Mouse (Mus musculus) megakaryocyte, embryonic 14.5 days (primary cell): ENCODE results near the gene Ces3a. TPM values are rescaled to one million over a fixed set of nuclear protein-coding genes. Genes with fewer than 3 reads are reported as not detected.

ENCODE experiments used
- H3K27me3 ChIP-seq: replicated peaks from 2 replicates; pipeline ENCODE3; 2012; ENCODE audit warnings: inconsistent platforms
- H3K36me3 ChIP-seq: replicated peaks from 2 replicates; pipeline ENCODE3; 2012; ENCODE audit warnings: low read length, inconsistent platforms, mixed read lengths
- H3K4me1 ChIP-seq: 2 replicates; pipeline ENCODE4 v1.6.1; 2012; ENCODE audit warnings: inconsistent platforms
- H3K4me3 ChIP-seq: replicated peaks from 2 replicates; pipeline ENCODE3; 2012; ENCODE audit warnings: moderate library complexity, mild to moderate bottlenecking, inconsistent platforms
- H3K9me3 ChIP-seq: 2 replicates; pipeline ENCODE4 v1.6.1; 2012; ENCODE audit warnings: inconsistent platforms
- FLI1 ChIP-seq: IDR thresholded peaks from 2 replicates; pipeline ENCODE4 v1.6.1; 2012; ENCODE audit warnings: low read length, inconsistent platforms, mixed read lengths
- GATA1 ChIP-seq: IDR thresholded peaks from 3 replicates; pipeline ENCODE4 v1.6.1; 2012; ENCODE audit warnings: mixed read lengths, low read length, inconsistent platforms, borderline replicate concordance
- polyA plus RNA-seq: library from polyadenylated mRNA; stranded (reverse); fragments of >175 nt; gene quantifications from 2 replicates; pipeline ENCODE4 v1.2.3, GENCODE M21; 2012; ENCODE audit warnings: low replicate concordance; ENCODE audit not compliant: insufficient read depth

Gene Ces3a
- not detected in 2 replicates for polyA plus RNA-seq

GRCm38 (mm10) chr8:105048371-105048854, at the start of gene Ces3a:
Ces3a (plus strand) TSS chr8:105048601.
- H3K4me3 ChIP-seq: no peak within 1 kb of the TSS
- no peak for TF ChIP-seq GATA1
- no peak for TF ChIP-seq FLI1
- peaks cover 4% of the 10 kb centered on the region for H3K27me3 ChIP-seq

GRCm38 (mm10) chr8:104999183-104999582, 49.2 kb upstream of the Ces3a start:
- Histone ChIP-seq H3K27me3 (no peaks in the 10 kb centered on the region), H3K4me3 (no peak overlapping the region), H3K9me3 (0 out of 2 replicates have a peak, but pooled peaks cover 7% of the 10 kb centered on the region), H3K36me3 (no peaks in the 10 kb centered on the region), H3K4me1 (no peaks in the 10 kb centered on the region)
- TF ChIP-seq GATA1: no peak

More at GRCm38 (mm10) chr8:105048371-105048854, at the start of gene Ces3a:
- no peaks in the 10 kb centered on the region for H3K4me1 ChIP-seq
- H3K36me3 ChIP-seq: no peaks in the 10 kb centered on the region
- no peaks in the 10 kb centered on the region for H3K9me3 ChIP-seq

- no peak for TF ChIP-seq FLI1
- no peak for TF ChIP-seq GATA1
- Histone ChIP-seq H3K4me1 (no peaks in the 10 kb centered on the region), H3K27me3 (no peaks in the 10 kb centered on the region), H3K9me3 (0 out of 2 replicates have a peak, but pooled peaks cover 5% of the 10 kb centered on the region), H3K4me3 (no peak within 1 kb of the TSS), H3K36me3 (no peaks in the 10 kb centered on the region)
Observed at GRCm38 (mm10) chr8:105000586-105000985, 47.8 kb upstream of the Ces3a start, which contains the start of gene Ces2h. Ces2h (plus strand) TSS chr8:105000853.

- Histone ChIP-seq H3K27me3 (peaks cover 2% of the 10 kb centered on the region), H3K36me3 (no peaks in the 10 kb centered on the region), H3K4me3 (no peak overlapping the region), H3K9me3 (peaks cover 23% of the 10 kb centered on the region), H3K4me1 (no peaks in the 10 kb centered on the region)
- no peak for TF ChIP-seq GATA1
- TF ChIP-seq FLI1: no peak
Observed at GRCm38 (mm10) chr8:105010000-105010399, 38.4 kb upstream of the Ces3a start.

GRCm38 (mm10) chr8:105011136-105011535, 37.3 kb upstream of the Ces3a start:
- peaks cover 23% of the 10 kb centered on the region for H3K9me3 ChIP-seq
- no peaks in the 10 kb centered on the region for H3K4me1 ChIP-seq
- TF ChIP-seq FLI1: no peak
- H3K36me3 ChIP-seq: no peaks in the 10 kb centered on the region
- no peak overlapping the region for H3K4me3 ChIP-seq
- peaks cover 2% of the 10 kb centered on the region for H3K27me3 ChIP-seq

DNA sequence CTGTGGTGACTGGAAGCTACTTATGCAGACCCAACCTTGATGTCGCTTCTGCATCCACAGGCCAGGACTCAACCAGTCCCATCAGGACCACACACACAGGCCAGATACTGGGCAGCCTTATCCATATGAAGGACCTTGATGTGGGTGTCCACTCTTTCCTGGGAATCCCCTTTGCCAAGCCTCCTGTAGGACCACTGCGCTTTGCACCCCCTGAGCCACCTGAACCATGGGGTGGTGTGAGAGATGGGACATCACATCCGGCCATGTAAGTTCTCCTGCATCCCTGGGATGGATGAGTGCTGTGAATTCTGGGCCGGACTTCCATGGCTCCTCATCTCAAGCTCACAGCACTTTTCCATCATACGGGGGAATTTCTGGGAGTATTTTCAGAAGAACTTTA, 34.0 kb upstream of the Ces3a start:
- peaks cover 2% of the 10 kb centered on the region for H3K27me3 ChIP-seq
- no peaks in the 10 kb centered on the region for H3K36me3 ChIP-seq
- H3K4me1 ChIP-seq: no peaks in the 10 kb centered on the region
- no peak overlapping the region for H3K4me3 ChIP-seq
- peaks cover 13% of the 10 kb centered on the region for H3K9me3 ChIP-seq
- no peak for TF ChIP-seq FLI1
- TF ChIP-seq GATA1: no peak

GRCm38 (mm10) chr8:105021954-105022353, 26.4 kb upstream of the Ces3a start:
- Histone ChIP-seq H3K36me3 (no peaks in the 10 kb centered on the region), H3K4me1 (no peaks in the 10 kb centered on the region), H3K4me3 (no peak overlapping the region), H3K27me3 (no peaks in the 10 kb centered on the region), H3K9me3 (peaks cover 8% of the 10 kb centered on the region; the same call in 1 of the 2 replicates)
- TF ChIP-seq FLI1 (no peak), GATA1 (no peak)

GRCm38 (mm10) chr8:105023087-105023486, 25.3 kb upstream of the Ces3a start:
- Histone ChIP-seq H3K4me3 (no peak overlapping the region), H3K4me1 (no peaks in the 10 kb centered on the region), H3K27me3 (no peaks in the 10 kb centered on the region), H3K36me3 (no peaks in the 10 kb centered on the region), H3K9me3 (peaks cover 8% of the 10 kb centered on the region; the same call in 1 of the 2 replicates)
- TF ChIP-seq FLI1 (no peak), GATA1 (no peak)

- H3K36me3 ChIP-seq: no peaks in the 10 kb centered on the region
- H3K4me3 ChIP-seq: no peak overlapping the region
- H3K4me1 ChIP-seq: no peaks in the 10 kb centered on the region
- no peaks in the 10 kb centered on the region for H3K27me3 ChIP-seq
- TF ChIP-seq FLI1 (no peak), GATA1 (no peak)
- peaks cover 8% of the 10 kb centered on the region; the same call in 1 of the 2 replicates for H3K9me3 ChIP-seq
Observed at GRCm38 (mm10) chr8:105025050-105025449, 23.4 kb upstream of the Ces3a start.

DNA sequence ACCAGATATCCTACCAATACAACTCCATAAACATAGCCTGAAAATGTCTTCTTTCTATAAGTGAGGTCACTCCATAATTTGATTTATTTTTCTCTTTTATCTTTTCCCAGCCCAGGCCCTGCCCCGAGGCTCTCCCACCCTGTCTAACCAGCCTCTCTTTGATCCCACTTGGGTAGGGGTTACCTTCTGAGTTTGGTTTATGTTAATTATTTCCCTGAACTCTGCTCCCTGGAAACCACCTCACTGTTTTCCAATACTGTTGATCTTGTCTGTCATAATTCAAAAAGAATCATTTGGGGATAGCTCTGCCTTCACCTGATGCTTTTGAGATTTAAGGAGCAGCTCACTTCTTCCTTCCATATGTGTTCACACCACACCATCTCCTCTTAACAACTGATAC, 4.9 kb upstream of the Ces3a start:
- H3K36me3 ChIP-seq: no peaks in the 10 kb centered on the region
- no peaks in the 10 kb centered on the region for H3K27me3 ChIP-seq
- H3K9me3 ChIP-seq: peaks cover 11% of the 10 kb centered on the region; the same call in 1 of the 2 replicates
- H3K4me3 ChIP-seq: no peak overlapping the region
- TF ChIP-seq GATA1 (no peak), FLI1 (no peak)
- H3K4me1 ChIP-seq: no peaks in the 10 kb centered on the region

GRCm38 (mm10) chr8:105045824-105046401, 2.5 kb upstream of the Ces3a start:
- TF ChIP-seq GATA1: no peak
- no peaks in the 10 kb centered on the region for H3K9me3 ChIP-seq
- H3K36me3 ChIP-seq: no peaks in the 10 kb centered on the region
- H3K27me3 ChIP-seq: peaks cover 2% of the 10 kb centered on the region
- no peaks in the 10 kb centered on the region for H3K4me1 ChIP-seq
- H3K4me3 ChIP-seq: no peak overlapping the region
